Mouse (Mus musculus) bone marrow, adult 2 months (tissue): ENCODE data around the gene Adgrd1.

Source experiments
- CTCF ChIP-seq: fragments of 200-500 bp; IDR thresholded peaks from 2 replicates; pipeline ENCODE4 v1.5.1; 2011; ENCODE audit warnings: low read length, control low read depth; ENCODE audit not compliant: control insufficient read depth, insufficient read depth
- POLR2A ChIP-seq: fragments of 200-500 bp; IDR thresholded peaks from 2 replicates; pipeline ENCODE4 v1.6.1; 2011; ENCODE audit warnings: low read depth, mild to moderate bottlenecking, control low read depth, low read length, borderline replicate concordance; ENCODE audit not compliant: control insufficient read depth

DNA sequence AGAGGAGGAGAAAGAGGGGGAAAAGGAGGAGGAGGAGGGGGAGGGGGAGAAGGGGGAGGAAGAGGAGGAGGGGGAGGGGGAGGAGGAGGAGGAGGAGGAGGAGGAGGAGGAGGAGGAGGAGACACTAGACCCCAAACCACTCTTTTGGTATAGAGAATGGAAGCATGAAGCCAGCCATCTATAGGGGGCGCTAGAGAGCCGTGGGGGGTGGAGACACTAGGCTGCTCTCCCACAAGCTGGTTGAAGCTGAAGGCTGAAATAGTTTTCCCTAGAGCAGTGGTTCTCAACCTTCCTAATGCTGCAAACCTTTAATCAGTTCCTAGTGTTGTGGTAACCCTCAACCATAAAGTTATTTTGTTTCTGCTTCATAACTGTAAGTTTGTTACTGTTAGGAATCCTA, 89.7 kb downstream of the Adgrd1 start:
- TF ChIP-seq CTCF (peak; percentile 47; the same call in 1 of the 2 replicates), POLR2A (no peak)
